Mouse (Mus musculus): ENCODE results near the gene Cyb561. TPM values are rescaled to one million over a fixed set of nuclear protein-coding genes. Genes with fewer than 3 reads are reported as not detected.

Cyb561 gene
- polyA plus RNA-seq, 1 experiment = 37.0 TPM

GRCm38 (mm10) chr11:105901501-105901900 is 51.6 kb downstream of the Cyb561 start:
- Histone ChIP-seq H3K27me3 (ENCODE audit: control insufficient read depth, insufficient read depth, low read length) (no peaks in the 10 kb centered on the region), H3K4me1 (ENCODE audit: control insufficient read depth, insufficient read depth, low read length) (no peaks in the 10 kb centered on the region), H3K4me3 (replicated peaks; ENCODE audit: insufficient read depth, low read depth, low read length) (no peak overlapping the region), H3K27ac (ENCODE audit: insufficient read depth, low read length) (no peak overlapping the region)
- WGBS = 86% methylated on average over 2 of the region's 2 CpGs
- no peak for DNase-seq
- TF ChIP-seq CTCF (IDR thresholded peaks at IDR 0.05; ENCODE audit: borderline replicate concordance, insufficient read depth, low read depth, low read length) (no peak), POLR2A (IDR thresholded peaks at IDR 0.05; ENCODE audit: borderline replicate concordance, insufficient read depth, low read length) (no peak)

GRCm38 (mm10) chr11:105899151-105899550 is 54.0 kb downstream of the Cyb561 start:
- TF ChIP-seq POLR2A (IDR thresholded peaks at IDR 0.05; ENCODE audit: borderline replicate concordance, insufficient read depth, low read length) (no peak), CTCF (IDR thresholded peaks at IDR 0.05; ENCODE audit: borderline replicate concordance, insufficient read depth, low read depth, low read length) (no peak)
- DNase-seq = no peak
- H3K4me3 ChIP-seq (replicated peaks; ENCODE audit: insufficient read depth, low read depth, low read length) = no peak overlapping the region
- H3K27me3 ChIP-seq (ENCODE audit: control insufficient read depth, insufficient read depth, low read length) = no peaks in the 10 kb centered on the region
- WGBS = 80% methylated on average over 1 of the region's 1 CpGs
- no peaks in the 10 kb centered on the region for H3K4me1 ChIP-seq (ENCODE audit: control insufficient read depth, insufficient read depth, low read length)
- H3K27ac ChIP-seq (ENCODE audit: insufficient read depth, low read length) = no peak overlapping the region

- no peak for TF ChIP-seq POLR2A (IDR thresholded peaks at IDR 0.05; ENCODE audit: borderline replicate concordance, insufficient read depth, low read length)
- no peak for TF ChIP-seq CTCF (IDR thresholded peaks at IDR 0.05; ENCODE audit: borderline replicate concordance, insufficient read depth, low read depth, low read length)
- no peak overlapping the region for H3K27ac ChIP-seq (ENCODE audit: insufficient read depth, low read length)
- H3K27me3 ChIP-seq (ENCODE audit: control insufficient read depth, insufficient read depth, low read length) = no peaks in the 10 kb centered on the region
- no peak for DNase-seq
- no peaks in the 10 kb centered on the region for H3K4me1 ChIP-seq (ENCODE audit: control insufficient read depth, insufficient read depth, low read length)
- WGBS = 82% methylated on average over 1 of the region's 1 CpGs
- no peak overlapping the region for H3K4me3 ChIP-seq (replicated peaks; ENCODE audit: insufficient read depth, low read depth, low read length)
Observed at GRCm38 (mm10) chr11:105887281-105887680, 65.9 kb downstream of the Cyb561 start.

- no peak for DNase-seq
- WGBS = 68% methylated on average over 1 of the region's 1 CpGs
- Histone ChIP-seq H3K27ac (ENCODE audit: insufficient read depth, low read length) (no peak overlapping the region), H3K4me3 (replicated peaks; ENCODE audit: insufficient read depth, low read depth, low read length) (no peak overlapping the region), H3K4me1 (ENCODE audit: control insufficient read depth, insufficient read depth, low read length) (no peaks in the 10 kb centered on the region), H3K27me3 (ENCODE audit: control insufficient read depth, insufficient read depth, low read length) (no peaks in the 10 kb centered on the region)
- TF ChIP-seq CTCF (IDR thresholded peaks at IDR 0.05; ENCODE audit: borderline replicate concordance, insufficient read depth, low read depth, low read length) = no peak
- no peak for TF ChIP-seq POLR2A (IDR thresholded peaks at IDR 0.05; ENCODE audit: borderline replicate concordance, insufficient read depth, low read length)
Observed at GRCm38 (mm10) chr11:105885558-105885957, 67.6 kb downstream of the Cyb561 start.

Other genes with a start within 250 kb of the Cyb561 start
- gene Ace, start 14.6 kb upstream of the Cyb561 start, polyA plus RNA-seq (2012; rRNA removed) = 13.6 and 19.7 TPM in 2 replicates
- not detected in 2 replicates for gene Ace3, start 41.3 kb upstream of the Cyb561 start, polyA plus RNA-seq (2012; rRNA removed)
- gene Kcnh6, start 54.8 kb upstream of the Cyb561 start, polyA plus RNA-seq (2012; rRNA removed) = 1.3 and 1.4 TPM in 2 replicates
- gene Dcaf7, start 83.5 kb upstream of the Cyb561 start, polyA plus RNA-seq (2012; rRNA removed) = 86.9 and 89.6 TPM in 2 replicates
- 14.3 and 17.7 TPM in 2 replicates for gene Taco1, start 112.7 kb upstream of the Cyb561 start, polyA plus RNA-seq (2012; rRNA removed)
- 33.8 and 34.0 TPM in 2 replicates for gene Map3k3, start 131.3 kb upstream of the Cyb561 start, polyA plus RNA-seq (2012; rRNA removed)
- gene Gm10840, start 207.5 kb upstream of the Cyb561 start, polyA plus RNA-seq (2012; rRNA removed) = not detected in 2 replicates
- gene Limd2, start 207.5 kb upstream of the Cyb561 start, polyA plus RNA-seq (2012; rRNA removed) = 36.1 and 41.1 TPM in 2 replicates
- gene Strada, start 248.8 kb upstream of the Cyb561 start, polyA plus RNA-seq (2012; rRNA removed) = 58.2 and 65.4 TPM in 2 replicates

All from cerebellum, adult 2 months (tissue).